Mouse (Mus musculus) lung, postnatal 36 days (tissue): ENCODE results near the gene Sebox.

ENCODE experiments used
- DNase-seq: peaks from one replicate; pipeline ENCODE4 v3.0.0; 2022; ENCODE audit warnings: mixed read lengths

Gene Sebox

DNA sequence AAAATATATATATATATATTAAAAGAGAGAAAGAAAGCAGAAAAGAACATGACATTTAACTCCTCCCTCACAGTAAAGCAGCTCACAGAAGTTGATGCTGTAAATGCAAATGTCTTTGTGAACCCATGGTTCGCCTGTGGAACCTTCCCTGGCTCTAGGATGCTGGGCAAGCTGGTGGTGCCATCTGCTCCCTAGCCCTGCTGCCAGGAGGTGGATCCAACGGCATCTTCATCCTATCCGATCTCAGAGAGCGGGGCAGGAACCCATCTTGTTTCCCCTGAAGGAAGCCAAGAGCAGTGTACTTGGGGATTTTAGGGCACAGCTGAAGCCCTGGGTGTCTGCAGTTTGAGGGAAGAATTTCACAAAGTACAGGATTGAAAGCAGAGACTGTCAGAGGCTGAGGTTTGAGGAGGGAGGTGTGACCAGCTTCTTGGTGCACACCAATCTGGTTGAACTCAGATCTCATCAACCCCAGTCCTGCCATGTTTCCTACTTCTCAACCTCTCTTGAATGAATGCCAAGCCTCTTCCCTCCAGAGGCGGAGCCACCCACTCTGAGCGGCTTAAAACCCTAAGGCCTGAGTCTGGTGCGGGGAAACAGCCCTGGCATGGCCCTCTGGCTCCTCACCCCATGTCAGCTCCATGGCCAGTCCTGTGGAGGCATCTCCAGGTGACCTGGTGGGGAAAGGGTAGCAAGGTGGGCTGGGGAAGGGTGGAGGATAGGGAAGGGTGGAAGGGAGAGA lies at the start of gene Sebox:
TSS of gene Sebox (plus strand) at position 539 of the 742 bp plus-strand sequence.
- no peak for DNase-seq

DNA sequence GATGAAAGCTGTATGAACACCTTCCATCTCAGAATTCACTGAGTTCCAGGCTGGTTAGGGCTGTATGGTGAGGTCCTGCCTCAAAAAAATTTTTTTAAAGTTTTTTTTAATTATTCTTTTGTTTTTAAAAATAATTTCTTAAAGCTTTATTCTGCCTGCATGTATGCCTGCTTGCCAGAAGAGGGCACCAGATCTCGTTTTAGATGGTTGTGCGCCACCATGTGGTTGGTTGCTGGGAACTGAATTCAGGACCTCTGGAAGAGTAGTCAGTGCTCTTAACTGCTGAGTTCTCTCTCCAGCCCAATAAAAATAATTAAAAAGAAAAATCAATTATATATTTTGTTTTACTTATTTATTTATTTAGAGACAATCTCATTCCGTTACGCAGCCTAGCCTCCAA lies 49.6 kb upstream of the Sebox start:
- peak; percentile 87 for DNase-seq

DNA sequence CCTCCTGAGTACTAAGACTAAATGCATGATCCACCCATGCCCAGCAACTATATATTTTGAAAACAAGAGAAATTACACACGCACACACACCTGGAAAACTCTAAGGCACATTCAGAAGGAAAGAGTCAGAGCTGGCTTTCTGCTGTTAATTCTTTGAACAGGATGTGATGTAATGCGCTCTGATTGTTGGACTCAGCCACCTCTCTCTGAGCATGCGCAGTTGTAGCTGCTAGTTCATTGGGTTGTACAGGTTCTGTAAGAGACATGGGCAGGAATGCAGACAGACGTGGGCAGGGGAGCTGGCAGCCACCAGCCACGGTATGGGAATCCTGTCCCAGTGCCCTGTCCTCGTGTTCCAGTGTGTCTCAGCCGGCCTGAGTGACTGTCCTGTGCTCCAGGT lies 49.0 kb upstream of the Sebox start:
- no peak for DNase-seq

GRCm38 (mm10) chr11:78455308-78455707 lies 47.9 kb upstream of the Sebox start:
- DNase-seq, result peak; percentile 80

- no peak for DNase-seq
Measured at GRCm38 (mm10) chr11:78458740-78459139, 44.5 kb upstream of the Sebox start.

DNA sequence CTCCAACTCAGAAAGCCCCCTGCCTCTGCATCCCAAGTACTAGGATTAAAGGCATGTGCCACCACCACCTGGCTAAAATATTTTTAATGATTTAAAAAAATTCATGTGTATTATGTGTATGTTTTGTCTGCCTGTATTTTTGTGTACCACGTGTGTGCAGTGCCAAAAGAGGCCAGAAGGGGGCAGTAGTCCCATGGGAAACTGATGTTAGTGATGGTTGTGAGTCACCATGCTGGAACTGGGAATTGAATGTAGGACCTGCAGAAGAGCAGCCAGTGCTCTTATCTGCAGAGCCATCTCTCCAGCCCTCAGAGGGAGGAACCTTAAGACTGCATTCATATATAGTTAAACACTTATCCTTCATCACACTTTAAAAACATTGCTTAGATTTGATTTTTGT lies 41.4 kb upstream of the Sebox start:
- no peak for DNase-seq

- DNase-seq, result no peak
Measured at GRCm38 (mm10) chr11:78462669-78463068, 40.6 kb upstream of the Sebox start.

- no peak for DNase-seq
Measured at GRCm38 (mm10) chr11:78463286-78464036, 39.8 kb upstream of the Sebox start.

- DNase-seq, result no peak
Measured at GRCm38 (mm10) chr11:78465116-78465515, 38.1 kb upstream of the Sebox start.

DNA sequence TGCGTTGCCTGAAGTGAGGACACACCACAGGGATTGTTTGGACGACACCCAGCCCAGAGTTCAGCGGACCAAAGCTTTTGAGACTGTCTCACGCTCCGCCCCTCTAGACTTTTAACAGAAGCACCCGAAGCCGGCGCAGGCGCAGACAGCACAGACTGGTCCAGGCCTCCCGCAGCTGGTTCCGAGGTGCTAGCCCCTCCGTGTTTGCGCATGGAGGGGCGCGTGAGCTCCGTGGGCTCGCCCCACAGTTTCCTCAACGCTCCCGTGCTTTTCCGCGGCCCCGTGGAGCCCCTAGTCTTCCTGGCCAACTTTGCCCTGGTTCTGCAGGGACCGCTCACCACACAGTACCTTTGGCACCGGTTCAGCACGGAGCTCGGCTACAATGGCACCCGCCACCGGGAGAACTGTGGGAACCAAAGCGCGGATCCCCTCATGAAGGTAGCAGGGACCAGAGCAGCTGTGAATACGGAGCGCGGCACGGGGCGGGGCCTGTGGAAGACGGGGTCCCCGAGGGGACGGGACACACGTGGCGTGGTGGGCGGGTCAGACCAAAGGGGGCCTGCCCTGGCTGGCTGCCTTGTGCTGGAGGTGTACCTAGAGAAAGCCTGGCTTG lies 37.6 kb upstream of the Sebox start, which contains the start of gene Slc46a1:
TSS of gene Slc46a1 (plus strand) at position 130 of the 613 bp plus-strand sequence.
- peak; percentile 89 for DNase-seq

DNA sequence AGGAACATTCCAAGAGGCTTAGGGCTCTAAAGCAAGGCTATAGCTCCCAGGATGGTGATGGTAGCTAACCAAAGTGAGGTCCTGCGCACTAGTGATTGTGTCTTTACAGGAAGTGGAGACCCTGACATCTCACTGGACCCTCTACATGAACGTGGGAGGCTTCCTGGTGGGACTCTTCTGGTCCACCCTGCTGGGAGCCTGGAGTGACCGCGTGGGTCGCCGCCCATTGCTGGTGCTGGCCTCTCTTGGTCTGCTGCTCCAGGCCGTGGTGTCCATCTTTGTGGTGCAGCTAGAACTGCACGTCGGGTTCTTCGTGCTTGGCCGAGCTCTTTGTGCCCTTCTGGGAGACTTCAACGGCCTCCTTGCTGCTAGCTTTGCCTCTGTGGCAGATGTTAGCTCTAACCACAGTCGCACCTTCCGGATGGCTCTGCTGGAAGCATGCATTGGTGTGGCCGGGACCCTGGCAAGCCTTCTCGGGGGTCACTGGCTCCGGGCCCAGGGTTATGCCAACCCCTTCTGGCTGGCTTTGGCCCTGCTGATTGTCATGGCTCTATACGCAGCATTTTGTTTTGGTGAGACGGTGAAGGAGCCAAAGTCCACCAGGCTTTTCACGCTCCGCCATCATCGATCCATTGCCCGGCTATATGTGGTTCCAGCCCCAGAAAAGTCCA lies 36.9 kb upstream of the Sebox start:
- DNase-seq, result no peak

- DNase-seq, result no peak
Measured at GRCm38 (mm10) chr11:78467515-78467914, 35.7 kb upstream of the Sebox start.

GRCm38 (mm10) chr11:78467932-78468331 lies 35.3 kb upstream of the Sebox start:
- no peak for DNase-seq

GRCm38 (mm10) chr11:78471326-78472103 lies 31.7 kb upstream of the Sebox start:
- no peak for DNase-seq

- no peak for DNase-seq
Measured at GRCm38 (mm10) chr11:78475289-78475688, 28.0 kb upstream of the Sebox start.

GRCm38 (mm10) chr11:78483639-78484038 lies 19.6 kb upstream of the Sebox start:
- DNase-seq, result no peak

DNA sequence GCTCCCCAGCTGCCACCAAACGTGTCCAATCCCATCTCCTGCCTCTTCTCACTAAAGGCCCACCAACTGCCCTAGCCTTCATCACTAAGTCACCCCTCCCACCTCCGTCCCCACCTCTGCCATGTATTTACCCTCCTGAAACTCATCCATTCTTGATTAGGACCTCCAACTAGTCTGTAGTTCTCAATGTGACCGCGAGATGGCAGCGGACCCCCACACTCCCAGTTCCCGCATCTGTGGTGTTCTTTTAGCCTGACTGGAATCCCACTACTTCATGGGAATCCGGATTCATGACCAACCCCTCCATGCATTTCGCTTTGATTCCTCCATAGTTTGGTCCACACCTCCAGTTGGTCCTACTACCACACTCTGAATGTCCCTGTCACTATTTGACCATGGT lies 15.1 kb upstream of the Sebox start:
- DNase-seq, result peak; percentile 83

- DNase-seq, result no peak
Measured at GRCm38 (mm10) chr11:78490781-78491241, 12.4 kb upstream of the Sebox start.

- DNase-seq, result peak; percentile 26
Measured at GRCm38 (mm10) chr11:78495904-78496303, 7.3 kb upstream of the Sebox start.

- DNase-seq, result no peak
Measured at GRCm38 (mm10) chr11:78497071-78497541, 6.1 kb upstream of the Sebox start.

- DNase-seq, result peak; percentile 96
Measured at GRCm38 (mm10) chr11:78497544-78498522, 5.4 kb upstream of the Sebox start, which contains the start of gene Sarm1. Gene Sarm1 (minus strand): TSS chr11:78497754.
